Mouse (Mus musculus): ENCODE measurements around the gene Arl15. TPM values are rescaled to one million over a fixed set of nuclear protein-coding genes. Genes with fewer than 3 reads are reported as not detected.

Gene Arl15
- polyA plus RNA-seq, 1 experiment from 2014 or later: 6.7 TPM

GRCm38 (mm10) chr13:113830805-113831204 is 36.5 kb downstream of the Arl15 start:
- H3K36me3 ChIP-seq: no peaks in the 10 kb centered on the region
- no peak overlapping the region for H3K4me2 ChIP-seq
- WGBS: 83% methylated on average over 3 of the region's 3 CpGs
- H3K27ac ChIP-seq: no peak overlapping the region
- no peaks in the 10 kb centered on the region for H3K4me1 ChIP-seq (replicated peaks)
- no peak for ATAC-seq (replicated peaks; ENCODE audit: insufficient number of reproducible peaks, insufficient read depth, low FRiP score, low read depth)
- no peak overlapping the region for H3K9ac ChIP-seq
- H3K4me3 ChIP-seq: no peak overlapping the region
- H3K9me3 ChIP-seq (replicated peaks): no peaks in the 10 kb centered on the region
- H3K27me3 ChIP-seq: no peaks in the 10 kb centered on the region

DNA sequence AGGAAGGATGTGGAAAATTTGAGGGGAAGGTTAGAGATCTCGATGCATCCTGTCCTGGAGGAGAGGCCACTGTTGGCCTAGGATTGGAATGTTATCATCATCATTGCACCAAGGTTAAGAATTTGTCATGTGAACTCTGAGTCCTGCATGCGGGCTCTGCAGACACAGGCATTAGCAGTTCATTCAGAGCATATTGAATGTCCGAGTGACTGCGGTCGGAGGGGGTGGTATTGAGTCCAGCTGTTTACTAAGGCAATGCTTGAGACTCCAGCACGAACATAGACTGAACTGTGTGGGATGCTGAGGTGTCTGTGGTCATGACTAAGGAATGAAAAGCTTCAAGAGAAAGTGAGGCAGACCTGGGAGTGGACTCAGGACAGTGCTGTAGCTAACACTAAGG is 38.6 kb downstream of the Arl15 start:
- Histone ChIP-seq H3K9me3 (replicated peaks) (no peaks in the 10 kb centered on the region), H3K4me2 (no peak overlapping the region), H3K27ac (no peak overlapping the region), H3K36me3 (no peaks in the 10 kb centered on the region), H3K9ac (no peak overlapping the region), H3K4me1 (replicated peaks) (no peaks in the 10 kb centered on the region), H3K27me3 (no peaks in the 10 kb centered on the region), H3K4me3 (no peak overlapping the region)
- WGBS: 76% methylated on average over 6 of the region's 6 CpGs
- ATAC-seq (replicated peaks; ENCODE audit: insufficient number of reproducible peaks, insufficient read depth, low FRiP score, low read depth): no peak

DNA sequence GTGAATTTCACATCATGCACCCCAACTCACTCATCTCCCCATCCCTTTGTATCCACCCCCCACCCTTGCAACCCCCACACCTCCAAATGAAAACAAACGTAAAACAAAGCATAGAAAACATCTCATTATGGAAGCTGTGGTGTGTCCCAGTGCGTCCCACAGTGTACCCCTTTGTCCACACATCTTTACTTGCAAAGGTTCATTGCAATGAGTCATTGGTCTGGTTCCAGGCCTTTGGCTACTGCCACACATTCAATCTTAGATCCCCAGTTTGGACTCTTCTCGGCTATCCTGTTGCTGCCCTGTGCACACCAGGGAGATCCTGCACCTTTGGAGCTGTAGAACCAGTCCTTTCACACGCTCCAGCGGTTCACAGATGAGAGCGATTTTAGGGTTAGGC is 41.6 kb downstream of the Arl15 start:
- WGBS: 92% methylated on average over 6 of the region's 6 CpGs
- Histone ChIP-seq H3K9me3 (replicated peaks) (no peaks in the 10 kb centered on the region), H3K27me3 (no peaks in the 10 kb centered on the region), H3K4me2 (no peak overlapping the region), H3K36me3 (0 out of 2 replicates have a peak, but pooled peaks cover 7% of the 10 kb centered on the region), H3K4me1 (replicated peaks) (no peaks in the 10 kb centered on the region; the same call in 1 of the 2 replicates), H3K9ac (no peak overlapping the region), H3K4me3 (no peak overlapping the region), H3K27ac (no peak overlapping the region)
- no peak for ATAC-seq (replicated peaks; ENCODE audit: insufficient number of reproducible peaks, insufficient read depth, low FRiP score, low read depth)

GRCm38 (mm10) chr13:113838601-113839576 is 44.6 kb downstream of the Arl15 start:
- no peak overlapping the region for H3K27ac ChIP-seq
- H3K36me3 ChIP-seq: 0 out of 2 replicates have a peak, but pooled peaks cover 7% of the 10 kb centered on the region
- H3K4me2 ChIP-seq: no peak overlapping the region
- H3K4me1 ChIP-seq (replicated peaks): no peaks in the 10 kb centered on the region; the same call in 1 of the 2 replicates
- no peaks in the 10 kb centered on the region for H3K9me3 ChIP-seq (replicated peaks)
- H3K9ac ChIP-seq: no peak overlapping the region
- WGBS: 93% methylated on average over 16 of the region's 16 CpGs
- no peak for ATAC-seq (replicated peaks; ENCODE audit: insufficient number of reproducible peaks, insufficient read depth, low FRiP score, low read depth)
- no peaks in the 10 kb centered on the region for H3K27me3 ChIP-seq
- no peak overlapping the region for H3K4me3 ChIP-seq

DNA sequence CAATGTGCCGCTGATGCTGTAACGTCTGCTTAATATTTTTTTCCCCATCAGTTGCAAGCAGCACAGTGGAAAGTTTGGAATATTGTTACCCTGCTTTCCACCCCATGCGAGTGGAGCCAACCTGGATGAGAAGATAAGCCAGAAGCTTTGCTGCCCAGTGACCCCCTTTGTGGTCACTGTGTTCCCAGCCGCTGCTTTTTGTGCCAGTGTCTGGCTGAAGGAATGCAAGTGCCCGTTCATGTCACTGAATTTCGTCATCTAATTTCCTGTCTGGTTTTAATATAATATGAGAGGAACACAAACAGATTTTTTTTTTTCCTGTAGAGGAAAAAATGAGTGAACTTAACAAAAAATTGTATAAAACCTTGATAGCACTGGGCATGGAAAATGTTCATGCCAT is 46.1 kb downstream of the Arl15 start:
- H3K36me3 ChIP-seq: 0 out of 2 replicates have a peak, but pooled peaks cover 7% of the 10 kb centered on the region
- no peak overlapping the region for H3K9ac ChIP-seq
- H3K9me3 ChIP-seq (replicated peaks): no peaks in the 10 kb centered on the region
- 71% methylated on average over 6 of the region's 6 CpGs for WGBS
- no peak overlapping the region for H3K27ac ChIP-seq
- no peak overlapping the region for H3K4me3 ChIP-seq
- H3K27me3 ChIP-seq: no peaks in the 10 kb centered on the region
- H3K4me1 ChIP-seq (replicated peaks): peaks cover 2% of the 10 kb centered on the region
- ATAC-seq (replicated peaks; ENCODE audit: insufficient number of reproducible peaks, insufficient read depth, low FRiP score, low read depth): no peak
- no peak overlapping the region for H3K4me2 ChIP-seq

DNA sequence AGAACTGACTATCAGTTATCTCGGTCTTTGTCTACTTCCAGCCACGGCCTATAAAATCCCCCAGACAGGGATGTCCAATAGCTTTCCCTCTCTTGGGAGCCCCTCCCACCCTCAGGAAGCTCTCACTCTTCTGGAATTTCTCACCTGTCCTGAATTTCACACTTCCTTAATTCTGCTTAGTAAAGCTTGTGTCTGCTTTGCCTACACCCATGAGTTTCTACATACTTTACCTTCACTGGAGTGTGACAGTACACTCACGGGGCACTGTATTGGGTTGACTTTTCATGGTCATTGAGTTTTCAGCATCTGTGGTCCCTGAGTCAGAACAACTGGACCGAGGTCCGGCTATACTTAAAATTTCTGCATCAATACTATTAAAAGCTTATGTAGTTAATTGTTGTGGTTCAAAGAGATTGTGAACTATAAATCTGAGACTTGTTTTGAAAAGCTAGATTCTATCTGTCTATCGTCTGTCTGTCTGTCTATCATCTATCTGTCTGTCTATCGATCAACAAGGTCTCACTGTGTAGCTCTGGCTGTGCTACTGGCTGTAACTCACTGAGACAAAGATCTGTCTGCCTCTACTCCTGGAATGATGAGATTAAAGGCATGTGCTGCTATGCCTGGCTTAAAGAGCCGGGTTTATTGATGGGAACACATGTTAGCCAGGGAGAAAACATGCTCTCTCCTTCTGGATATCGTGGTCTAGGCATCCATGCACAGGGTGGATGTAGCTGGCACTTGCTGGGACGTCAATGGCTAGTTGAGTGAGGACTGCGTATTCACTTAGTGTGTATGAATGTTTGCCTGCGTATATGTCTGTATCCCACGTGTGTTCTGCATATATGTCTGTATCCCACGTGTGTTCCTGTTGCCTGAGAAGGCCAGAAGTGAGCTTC is 48.4 kb downstream of the Arl15 start:
- no peak for ATAC-seq (replicated peaks; ENCODE audit: insufficient number of reproducible peaks, insufficient read depth, low FRiP score, low read depth)
- H3K4me3 ChIP-seq: no peak overlapping the region

DNA sequence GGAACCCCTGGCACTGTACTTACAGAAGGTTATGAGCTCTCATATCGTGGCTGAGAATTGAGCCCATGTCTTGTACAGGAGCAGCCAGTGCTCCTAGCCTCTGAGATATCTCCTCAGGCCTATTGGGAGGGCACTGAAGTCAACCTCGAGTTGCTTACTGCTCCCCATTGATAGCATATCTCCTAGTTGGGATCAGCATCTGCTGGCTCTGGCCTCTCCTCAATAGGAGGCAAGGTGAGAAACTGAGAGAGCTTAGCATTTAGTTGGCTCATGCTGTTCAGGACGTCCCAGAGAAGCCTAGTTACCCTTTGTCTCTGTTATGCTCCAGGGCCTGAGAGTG is 49.0 kb downstream of the Arl15 start:
- Histone ChIP-seq H3K4me3 (no peak overlapping the region), H3K9me3 (replicated peaks) (no peaks in the 10 kb centered on the region), H3K27ac (no peak overlapping the region), H3K4me1 (replicated peaks) (peaks cover 2% of the 10 kb centered on the region), H3K9ac (no peak overlapping the region), H3K36me3 (0 out of 2 replicates have a peak, but pooled peaks cover 7% of the 10 kb centered on the region), H3K4me2 (no peak overlapping the region), H3K27me3 (no peaks in the 10 kb centered on the region)
- no peak for ATAC-seq (replicated peaks; ENCODE audit: insufficient number of reproducible peaks, insufficient read depth, low FRiP score, low read depth)
- whole genome bisulfite sequencing: 63% methylated on average over 3 of the region's 3 CpGs

More for the DNA sequence above, 48.4 kb downstream of the Arl15 start:
- no peaks in the 10 kb centered on the region for H3K9me3 ChIP-seq (replicated peaks)
- H3K9ac ChIP-seq: no peak overlapping the region
- 84% methylated on average over 14 of the region's 14 CpGs for WGBS
- H3K36me3 ChIP-seq: 0 out of 2 replicates have a peak, but pooled peaks cover 7% of the 10 kb centered on the region
- no peak overlapping the region for H3K27ac ChIP-seq
- H3K27me3 ChIP-seq: no peaks in the 10 kb centered on the region
- H3K4me1 ChIP-seq (replicated peaks): peaks cover 2% of the 10 kb centered on the region
- H3K4me2 ChIP-seq: no peak overlapping the region

DNA sequence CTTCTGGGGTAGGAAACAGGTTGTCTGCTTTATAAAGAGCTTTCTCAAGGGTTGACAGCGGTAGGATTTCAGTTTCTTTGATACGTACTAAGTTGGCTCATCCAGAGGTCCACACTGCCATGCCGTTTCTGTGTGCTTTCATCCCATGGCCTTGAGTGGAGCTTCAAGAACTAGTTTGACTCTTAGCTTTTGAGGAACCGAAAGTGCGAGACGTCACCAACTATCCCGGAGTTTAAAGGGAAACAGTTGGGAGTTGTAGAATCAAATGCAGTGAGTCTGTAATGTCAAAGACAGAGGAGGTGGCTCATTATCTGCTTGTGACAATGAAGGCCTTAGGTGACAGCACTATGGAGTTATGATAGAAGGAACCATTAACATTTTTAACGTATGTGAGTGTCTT is 49.6 kb downstream of the Arl15 start:
- H3K27ac ChIP-seq: no peak overlapping the region
- peaks cover 2% of the 10 kb centered on the region for H3K4me1 ChIP-seq (replicated peaks)
- no peak overlapping the region for H3K4me3 ChIP-seq
- H3K9ac ChIP-seq: no peak overlapping the region
- no peak overlapping the region for H3K4me2 ChIP-seq
- WGBS: 94% methylated on average over 8 of the region's 8 CpGs
- ATAC-seq (replicated peaks; ENCODE audit: insufficient number of reproducible peaks, insufficient read depth, low FRiP score, low read depth): no peak
- no peaks in the 10 kb centered on the region for H3K27me3 ChIP-seq
- no peaks in the 10 kb centered on the region for H3K9me3 ChIP-seq (replicated peaks)
- 0 out of 2 replicates have a peak, but pooled peaks cover 6% of the 10 kb centered on the region for H3K36me3 ChIP-seq

DNA sequence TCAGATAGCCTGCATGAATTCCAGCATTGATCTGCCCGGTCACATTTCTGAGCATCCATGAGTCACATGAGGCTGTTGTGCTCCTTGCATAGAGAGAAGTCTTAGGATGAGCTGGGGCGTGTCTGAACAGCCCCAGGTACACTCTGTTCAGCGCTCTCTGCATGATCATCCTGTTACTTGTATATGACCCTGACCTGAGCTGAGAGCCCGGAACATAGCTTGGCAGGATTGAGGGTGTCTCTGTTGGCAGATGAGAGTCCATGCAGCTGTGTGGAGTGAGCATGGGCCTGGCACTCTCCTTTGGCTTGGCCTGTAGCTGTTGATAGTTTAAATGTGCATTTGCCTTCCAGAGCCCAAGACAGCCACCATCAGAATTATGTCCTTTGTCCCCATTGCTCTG is 50.4 kb downstream of the Arl15 start:
- ATAC-seq (replicated peaks; ENCODE audit: insufficient number of reproducible peaks, insufficient read depth, low FRiP score, low read depth): no peak
- Histone ChIP-seq H3K4me2 (no peak overlapping the region), H3K36me3 (no peaks in the 10 kb centered on the region; the same call in 1 of the 2 replicates), H3K27ac (no peak overlapping the region), H3K9me3 (replicated peaks) (no peaks in the 10 kb centered on the region), H3K4me3 (no peak overlapping the region), H3K4me1 (replicated peaks) (peaks cover 2% of the 10 kb centered on the region), H3K27me3 (no peaks in the 10 kb centered on the region), H3K9ac (no peak overlapping the region)
- WGBS: 67% methylated on average over 4 of the region's 4 CpGs

GRCm38 (mm10) chr13:113845229-113845628 is 50.9 kb downstream of the Arl15 start:
- ATAC-seq (replicated peaks; ENCODE audit: insufficient number of reproducible peaks, insufficient read depth, low FRiP score, low read depth): no peak
- Histone ChIP-seq H3K27me3 (no peaks in the 10 kb centered on the region), H3K4me1 (replicated peaks) (peaks cover 3% of the 10 kb centered on the region), H3K36me3 (no peaks in the 10 kb centered on the region; the same call in 1 of the 2 replicates), H3K9me3 (replicated peaks) (no peaks in the 10 kb centered on the region), H3K27ac (no peak overlapping the region), H3K9ac (no peak overlapping the region), H3K4me2 (no peak overlapping the region), H3K4me3 (no peak overlapping the region)
- WGBS: 83% methylated on average over 1 of the region's 1 CpGs

DNA sequence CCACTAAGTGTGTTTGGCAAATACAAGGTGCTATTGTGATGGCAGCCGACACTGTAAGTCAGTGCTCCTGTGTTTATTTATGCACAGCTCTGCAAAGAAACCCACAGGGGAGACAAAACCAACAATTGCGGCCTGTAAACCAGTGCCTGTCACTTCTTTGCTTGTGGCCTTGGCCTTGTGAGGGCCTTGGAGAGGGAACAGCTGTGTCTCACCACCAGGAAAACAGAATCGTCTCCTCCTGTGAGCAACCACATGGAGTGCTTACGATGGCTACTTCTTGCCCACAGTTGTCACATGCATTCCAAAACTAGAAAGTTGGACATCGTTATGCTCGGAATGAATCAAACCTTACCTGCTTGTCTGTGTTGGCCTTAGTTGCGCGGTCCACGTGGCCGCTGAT is 52.1 kb downstream of the Arl15 start:
- Histone ChIP-seq H3K4me1 (replicated peaks) (peaks cover 14% of the 10 kb centered on the region), H3K36me3 (no peaks in the 10 kb centered on the region; the same call in 1 of the 2 replicates), H3K4me3 (no peak overlapping the region), H3K4me2 (no peak overlapping the region), H3K9me3 (replicated peaks) (no peaks in the 10 kb centered on the region), H3K27ac (no peak overlapping the region), H3K9ac (no peak overlapping the region), H3K27me3 (no peaks in the 10 kb centered on the region)
- 78% methylated on average over 10 of the region's 10 CpGs for WGBS
- no peak for ATAC-seq (replicated peaks; ENCODE audit: insufficient number of reproducible peaks, insufficient read depth, low FRiP score, low read depth)
